Mouse (Mus musculus): ENCODE measurements around the gene Dvl2.
A peak's percentile ranks its signal among the peaks of the same experiment; 100 is the strongest.

Dvl2 gene

GRCm38 (mm10) chr11:69981141-69981762 lies 19.1 kb upstream of the Dvl2 start, which contains the start of gene Ctdnep1:
Gene Ctdnep1 (plus strand): TSS chr11:69981156.
- peak; percentile 53 to 55 for DNase-seq (ENCODE audit: low spot score in 2 of 2)

- no peak for DNase-seq (ENCODE audit: low spot score in 2 of 2)
Observed at GRCm38 (mm10) chr11:69982225-69982624, 18.2 kb upstream of the Dvl2 start, which contains the start of gene Elp5. Gene Elp5 (minus strand): TSS chr11:69982517.

GRCm38 (mm10) chr11:69982877-69983276 lies 17.5 kb upstream of the Dvl2 start:
- DNase-seq (ENCODE audit: low spot score in 2 of 2) = peak in 1 of 2 experiments; percentile 46

- no peak for DNase-seq (ENCODE audit: low spot score in 2 of 2)
Observed at GRCm38 (mm10) chr11:69983377-69983776, 17.0 kb upstream of the Dvl2 start.

- DNase-seq (ENCODE audit: low spot score in 2 of 2) = no peak
Observed at GRCm38 (mm10) chr11:69984431-69984830, 16.0 kb upstream of the Dvl2 start.

GRCm38 (mm10) chr11:69989949-69990348 lies 10.4 kb upstream of the Dvl2 start:
- DNase-seq (ENCODE audit: low spot score in 2 of 2) = no peak

GRCm38 (mm10) chr11:69990850-69991691 lies 9.3 kb upstream of the Dvl2 start, which contains the start of gene Gabarap:
Gene Gabarap (plus strand): TSS chr11:69991143.
- DNase-seq (ENCODE audit: low spot score in 2 of 2) = peak; percentile 92 to 97

GRCm38 (mm10) chr11:69991711-69992110 lies 8.7 kb upstream of the Dvl2 start:
- no peak for DNase-seq (ENCODE audit: low spot score in 2 of 2)

- no peak for DNase-seq (ENCODE audit: low spot score in 2 of 2)
Observed at GRCm38 (mm10) chr11:69992396-69992795, 8.0 kb upstream of the Dvl2 start.

- no peak for DNase-seq (ENCODE audit: low spot score in 2 of 2)
Observed at GRCm38 (mm10) chr11:69992932-69993331, 7.5 kb upstream of the Dvl2 start.

GRCm38 (mm10) chr11:69994401-69995090 lies 5.8 kb upstream of the Dvl2 start:
- DNase-seq (ENCODE audit: low spot score in 2 of 2) = no peak

- peak; percentile 89 to 96 for DNase-seq (ENCODE audit: low spot score in 2 of 2)
Observed at GRCm38 (mm10) chr11:69995391-69995960, 4.9 kb upstream of the Dvl2 start, which contains the start of gene Phf23. Gene Phf23 (plus strand): TSS chr11:69995777.

GRCm38 (mm10) chr11:69996161-69997061 lies 4.0 kb upstream of the Dvl2 start:
- DNase-seq (ENCODE audit: low spot score in 2 of 2) = peak; percentile 68 to 75

- peak; percentile 84 to 94 for DNase-seq (ENCODE audit: low spot score in 2 of 2)
Observed at GRCm38 (mm10) chr11:69997070-69997509, 3.3 kb upstream of the Dvl2 start.

GRCm38 (mm10) chr11:69998567-69999491 lies 1.6 kb upstream of the Dvl2 start:
- DNase-seq (ENCODE audit: low spot score in 2 of 2) = no peak

GRCm38 (mm10) chr11:69999666-70000065 lies 729 bp upstream of the Dvl2 start:
- no peak for DNase-seq (ENCODE audit: low spot score in 2 of 2)

- no peak for DNase-seq (ENCODE audit: low spot score in 2 of 2)
Observed at GRCm38 (mm10) chr11:70001159-70001558, 764 bp downstream of the Dvl2 start.

GRCm38 (mm10) chr11:70001865-70002264 lies 1.5 kb downstream of the Dvl2 start:
- DNase-seq (ENCODE audit: low spot score in 2 of 2) = peak in 1 of 2 experiments; percentile 80

- DNase-seq (ENCODE audit: low spot score in 2 of 2) = no peak
Observed at GRCm38 (mm10) chr11:70002471-70002870, 2.1 kb downstream of the Dvl2 start.

Data from spleen, postnatal 10 days (tissue).